Mouse (Mus musculus): ENCODE results near the gene Fv1. TPM values are rescaled to one million over a fixed set of nuclear protein-coding genes. Genes with fewer than 3 reads are reported as not detected.

Gene Fv1
- 10.1 TPM for polyA plus RNA-seq (2014; fragmentation: Illumina TruSeq; extraction: RNeasy Lipid Tissue Mini Kit (QIAGEN cat#74804); ENCODE audit: low read depth, low replicate concordance)

DNA sequence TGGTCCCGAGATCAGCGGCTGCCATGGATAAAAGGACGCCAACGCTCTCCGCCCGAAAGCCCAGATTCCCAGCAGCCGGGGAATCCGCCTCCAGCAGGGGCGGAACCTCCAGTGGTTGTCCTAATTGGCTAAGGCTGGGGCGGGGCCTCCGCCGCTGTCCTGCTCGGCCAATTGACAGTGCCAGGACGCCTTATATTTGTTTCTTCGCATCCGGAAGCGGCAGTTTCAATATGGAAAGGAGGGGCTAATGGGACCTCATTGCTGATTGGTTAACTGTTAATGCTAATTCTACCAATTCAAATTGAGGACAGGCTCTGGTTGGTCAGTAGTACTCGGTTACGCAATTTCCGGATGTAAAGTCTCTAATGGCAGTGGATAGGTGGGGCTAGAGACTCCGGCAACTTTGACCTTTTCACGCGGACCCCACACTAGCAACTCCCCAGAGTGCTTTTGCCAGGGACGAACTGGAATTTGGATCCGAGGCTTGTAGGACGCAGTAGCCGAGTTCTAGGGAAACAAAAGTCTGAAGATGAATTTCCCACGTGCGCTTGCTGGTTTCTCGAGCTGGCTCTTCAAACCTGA, at the start of gene Fv1, which contains the start of gene Miip:
TSS of gene Fv1 (plus strand) at position 530 of the 582 bp plus-strand sequence.
TSS of gene Miip (minus strand) at position 367 of the 582 bp plus-strand sequence.

DNA sequence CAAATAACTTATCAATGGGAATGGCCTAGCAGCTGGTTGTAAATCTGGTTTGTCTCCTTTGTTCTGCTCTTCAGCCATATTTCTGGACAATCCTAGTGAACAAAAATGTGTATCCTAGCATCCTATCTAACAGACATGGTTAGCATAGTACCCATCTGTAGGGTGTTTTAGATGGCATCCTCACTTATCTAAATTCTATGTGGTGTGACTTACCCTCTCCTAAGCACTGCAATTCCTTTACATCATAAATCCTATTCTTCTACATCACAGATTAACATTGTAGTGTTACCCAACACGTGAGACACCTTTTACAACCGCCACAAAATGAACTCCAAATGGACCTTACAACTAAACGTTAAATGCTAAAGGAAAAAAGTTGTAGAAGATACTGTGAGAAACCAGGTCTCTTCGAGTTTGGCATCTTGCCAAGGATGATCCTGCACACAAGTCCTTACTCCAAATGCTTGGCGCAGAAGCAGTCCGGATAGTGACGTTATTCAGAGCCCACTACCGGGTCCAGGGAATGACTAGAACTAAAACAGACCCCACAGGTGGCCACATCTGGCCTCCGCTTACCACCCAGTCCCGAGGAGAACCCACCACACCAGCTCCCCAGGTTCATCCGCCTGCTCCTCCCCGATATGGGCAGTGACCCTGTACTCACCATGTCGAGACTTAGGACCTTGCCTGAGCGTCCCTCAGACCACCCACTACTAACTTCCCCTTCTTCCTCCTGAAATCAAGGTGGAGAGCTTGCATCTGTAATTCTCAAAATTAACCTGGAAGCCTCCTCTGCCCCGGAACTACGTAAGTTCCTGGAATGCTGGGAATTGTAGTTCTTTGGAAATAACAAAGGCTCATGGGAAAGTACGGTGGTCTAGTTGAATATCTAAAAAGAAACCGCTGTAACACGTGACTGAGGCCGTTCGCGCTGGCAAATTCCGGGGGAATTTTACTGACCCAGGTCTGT, 20.9 kb upstream of the Fv1 start, which contains the start of gene Zfp933:
TSS of gene Zfp933 (minus strand) at position 753 of the 970 bp plus-strand sequence.

GRCm38 (mm10) chr4:147904313-147905089, 35.7 kb downstream of the Fv1 start, which contains the start of gene Mfn2:
TSS of gene Mfn2 (minus strand) at chr4:147904704.

Other genes with a start within 250 kb of the Fv1 start
- 8.8 TPM for gene Zfp979, start 226.5 kb upstream of the Fv1 start, polyA plus RNA-seq (2014; fragmentation: Illumina TruSeq; extraction: RNeasy Lipid Tissue Mini Kit (QIAGEN cat#74804); ENCODE audit: low read depth, low replicate concordance)
- not detected for gene Zfp534, start 166.4 kb upstream of the Fv1 start, polyA plus RNA-seq (2014; fragmentation: Illumina TruSeq; extraction: RNeasy Lipid Tissue Mini Kit (QIAGEN cat#74804); ENCODE audit: low read depth, low replicate concordance)
- gene Zfp984, start 59.2 kb upstream of the Fv1 start, polyA plus RNA-seq (2014; fragmentation: Illumina TruSeq; extraction: RNeasy Lipid Tissue Mini Kit (QIAGEN cat#74804); ENCODE audit: low read depth, low replicate concordance), result 110 TPM
- gene Zfp933, start 20.6 kb upstream of the Fv1 start, polyA plus RNA-seq (2014; fragmentation: Illumina TruSeq; extraction: RNeasy Lipid Tissue Mini Kit (QIAGEN cat#74804); ENCODE audit: low read depth, low replicate concordance), result 28.7 TPM
- 1.2 TPM for gene Miip, start 163 bp upstream of the Fv1 start, polyA plus RNA-seq (2014; fragmentation: Illumina TruSeq; extraction: RNeasy Lipid Tissue Mini Kit (QIAGEN cat#74804); ENCODE audit: low read depth, low replicate concordance)
- 21.8 TPM for gene Mfn2, start 35.7 kb downstream of the Fv1 start, polyA plus RNA-seq (2014; fragmentation: Illumina TruSeq; extraction: RNeasy Lipid Tissue Mini Kit (QIAGEN cat#74804); ENCODE audit: low read depth, low replicate concordance)
- gene Plod1, start 67.8 kb downstream of the Fv1 start, polyA plus RNA-seq (2014; fragmentation: Illumina TruSeq; extraction: RNeasy Lipid Tissue Mini Kit (QIAGEN cat#74804); ENCODE audit: low read depth, low replicate concordance), result 1.1 TPM
- gene 2510039O18Rik, start 71.9 kb downstream of the Fv1 start, polyA plus RNA-seq (2014; fragmentation: Illumina TruSeq; extraction: RNeasy Lipid Tissue Mini Kit (QIAGEN cat#74804); ENCODE audit: low read depth, low replicate concordance), result 16.7 TPM
- gene Nppb, start 116.8 kb downstream of the Fv1 start, polyA plus RNA-seq (2014; fragmentation: Illumina TruSeq; extraction: RNeasy Lipid Tissue Mini Kit (QIAGEN cat#74804); ENCODE audit: low read depth, low replicate concordance), result not detected
- not detected for gene Nppa, start 131.7 kb downstream of the Fv1 start, polyA plus RNA-seq (2014; fragmentation: Illumina TruSeq; extraction: RNeasy Lipid Tissue Mini Kit (QIAGEN cat#74804); ENCODE audit: low read depth, low replicate concordance)
- gene Clcn6, start 169.8 kb downstream of the Fv1 start, polyA plus RNA-seq (2014; fragmentation: Illumina TruSeq; extraction: RNeasy Lipid Tissue Mini Kit (QIAGEN cat#74804); ENCODE audit: low read depth, low replicate concordance), result 2.4 TPM
- 2.0 TPM for gene Mthfr, start 170.1 kb downstream of the Fv1 start, polyA plus RNA-seq (2014; fragmentation: Illumina TruSeq; extraction: RNeasy Lipid Tissue Mini Kit (QIAGEN cat#74804); ENCODE audit: low read depth, low replicate concordance)
- 11.2 TPM for gene Agtrap, start 219.1 kb downstream of the Fv1 start, polyA plus RNA-seq (2014; fragmentation: Illumina TruSeq; extraction: RNeasy Lipid Tissue Mini Kit (QIAGEN cat#74804); ENCODE audit: low read depth, low replicate concordance)